Mouse (Mus musculus) stomach, embryonic 14.5 days (tissue): ENCODE results near the gene Mgat2. TPM values are rescaled to one million over a fixed set of nuclear protein-coding genes. Genes with fewer than 3 reads are reported as not detected.
"Not testable (repeated sequence)": the region's sequence is repeated elsewhere in the genome, so short reads cannot be mapped to it uniquely, and the experiment has no call there.

Source experiments
- ATAC-seq: fragments of 200-750 bp; cut with Nextera tagmentation; 2 replicates; pipeline ENCODE4 v1.8.0; 2017; ENCODE audit warnings: low read depth, moderate TSS enrichment; ENCODE audit not compliant: insufficient number of reproducible peaks, insufficient read depth, low FRiP score
- H3K27ac ChIP-seq: fragments of 300-500 bp; sonication (generic); 2 replicates; pipeline ENCODE4 v1.5.1; 2014; ENCODE audit warnings: mild to moderate bottlenecking, low read length, moderate library complexity, mixed read lengths
- H3K27me3 ChIP-seq: fragments of 300-500 bp; sonication (generic); 2 replicates; pipeline ENCODE4 v1.6.1; 2014; ENCODE audit warnings: low read length, control low read depth, mixed read lengths; ENCODE audit not compliant: control insufficient read depth, insufficient read depth
- H3K36me3 ChIP-seq: fragments of 300-500 bp; sonication (generic); 2 replicates; pipeline ENCODE4 v1.6.1; 2014; ENCODE audit warnings: mild to moderate bottlenecking, control low read depth, low read length, moderate library complexity, mixed read lengths; ENCODE audit not compliant: control insufficient read depth, insufficient read depth
- H3K4me1 ChIP-seq: fragments of 300-500 bp; sonication (generic); 2 replicates; pipeline ENCODE4 v1.6.1; 2014; ENCODE audit warnings: low read length, control low read depth, mixed read lengths; ENCODE audit not compliant: control insufficient read depth, insufficient read depth
- H3K4me2 ChIP-seq: fragments of 300-500 bp; sonication (generic); replicated peaks from 2 replicates; pipeline ENCODE4 v1.6.1; 2014; ENCODE audit warnings: low read depth, low read length, control low read depth
- H3K4me3 ChIP-seq: fragments of 300-500 bp; sonication (generic); 2 replicates; pipeline ENCODE4 v1.5.1; 2014; ENCODE audit warnings: low read depth, low read length, control low read depth
- H3K9ac ChIP-seq: fragments of 300-500 bp; sonication (generic); replicated peaks from 2 replicates; pipeline ENCODE4 v1.6.1; 2014; ENCODE audit warnings: low read depth, mild to moderate bottlenecking, control low read depth, low read length, moderate library complexity, mixed read lengths
- H3K9me3 ChIP-seq: fragments of 300-500 bp; sonication (generic); 2 replicates; pipeline ENCODE4 v1.6.1; 2016; ENCODE audit warnings: low read depth, low read length, control low read depth; ENCODE audit not compliant: control insufficient read depth
- WGBS: fragments of 180-500 bp; shearing (Covaris S2); extraction: QIAGEN DNeasy Blood & Tissue Kit; methylation state at CpG from one replicate; pipeline ENCODE4 v1.1.7; 2014; 5-methylcytosine and 5-hydroxymethylcytosine counted together
- polyA plus RNA-seq: library from polyadenylated mRNA; unstranded; fragments of >200 nt; fragmentation: Nextera tagmentation; extraction: Ambion mirVana; gene quantifications from 2 replicates; pipeline ENCODE4 v1.2.1, GENCODE M21; 2014

Gene Mgat2
- polyA plus RNA-seq, 1 experiment from 2014 or later = 42.6 TPM

DNA sequence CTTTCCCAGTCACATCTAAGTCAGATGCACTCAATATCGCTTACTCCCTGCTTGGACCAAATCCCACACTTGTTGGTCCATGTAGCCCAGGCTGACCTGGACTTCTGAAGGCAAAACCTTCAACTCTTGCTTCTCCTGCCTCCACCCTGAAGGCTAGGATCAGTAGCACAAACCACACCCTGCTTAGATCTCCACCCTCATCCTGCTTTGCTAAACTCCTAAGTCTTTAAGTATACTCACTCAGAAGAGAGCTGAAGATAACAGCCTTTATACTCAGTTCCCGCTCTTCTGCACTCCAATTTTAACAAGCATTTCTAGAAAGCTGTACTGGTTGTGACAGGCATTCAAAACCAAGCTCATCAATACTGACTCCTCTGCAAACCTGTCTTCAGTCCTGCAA lies 26.9 kb upstream of the Mgat2 start:
- Histone ChIP-seq H3K36me3 (peaks cover 18% of the 10 kb centered on the region), H3K9ac (no peak overlapping the region), H3K4me1 (0 out of 2 replicates have a peak, but pooled peaks cover 4% of the 10 kb centered on the region), H3K27ac (no peak overlapping the region), H3K27me3 (no peaks in the 10 kb centered on the region), H3K9me3 (no peaks in the 10 kb centered on the region), H3K4me2 (no peak overlapping the region), H3K4me3 (no peak overlapping the region)
- WGBS = 96% methylated on average over 2 of the region's 2 CpGs
- ATAC-seq = no peak

DNA sequence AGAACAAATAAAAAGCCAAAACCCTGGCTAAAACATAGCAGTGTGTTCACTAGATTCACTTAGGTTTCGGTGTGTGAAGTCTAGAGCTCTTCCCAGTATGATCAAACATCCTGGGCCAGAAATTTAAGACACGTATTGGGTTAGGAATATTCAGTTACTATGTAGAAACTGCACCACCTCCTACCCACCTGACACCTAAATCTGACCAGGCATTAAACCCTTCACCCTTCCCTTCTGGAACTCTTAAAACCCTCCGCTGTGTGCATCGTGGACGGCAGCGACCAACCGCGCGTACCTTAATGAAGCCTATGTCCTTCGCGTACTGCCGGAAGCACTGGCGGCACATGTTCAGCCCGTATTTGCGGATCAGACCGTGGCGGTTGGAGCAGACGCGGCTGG lies 25.6 kb upstream of the Mgat2 start:
- Histone ChIP-seq H3K4me3 (peak overlapping the region; percentile 73), H3K9me3 (no peaks in the 10 kb centered on the region), H3K9ac (peak overlapping the region; percentile 92), H3K36me3 (peaks cover 18% of the 10 kb centered on the region), H3K27ac (peak overlapping the region; percentile 93), H3K27me3 (no peaks in the 10 kb centered on the region), H3K4me1 (0 out of 2 replicates have a peak, but pooled peaks cover 4% of the 10 kb centered on the region), H3K4me2 (peak overlapping the region; percentile 70)
- ATAC-seq = no peak
- WGBS = 1% methylated on average over 19 of the region's 19 CpGs

DNA sequence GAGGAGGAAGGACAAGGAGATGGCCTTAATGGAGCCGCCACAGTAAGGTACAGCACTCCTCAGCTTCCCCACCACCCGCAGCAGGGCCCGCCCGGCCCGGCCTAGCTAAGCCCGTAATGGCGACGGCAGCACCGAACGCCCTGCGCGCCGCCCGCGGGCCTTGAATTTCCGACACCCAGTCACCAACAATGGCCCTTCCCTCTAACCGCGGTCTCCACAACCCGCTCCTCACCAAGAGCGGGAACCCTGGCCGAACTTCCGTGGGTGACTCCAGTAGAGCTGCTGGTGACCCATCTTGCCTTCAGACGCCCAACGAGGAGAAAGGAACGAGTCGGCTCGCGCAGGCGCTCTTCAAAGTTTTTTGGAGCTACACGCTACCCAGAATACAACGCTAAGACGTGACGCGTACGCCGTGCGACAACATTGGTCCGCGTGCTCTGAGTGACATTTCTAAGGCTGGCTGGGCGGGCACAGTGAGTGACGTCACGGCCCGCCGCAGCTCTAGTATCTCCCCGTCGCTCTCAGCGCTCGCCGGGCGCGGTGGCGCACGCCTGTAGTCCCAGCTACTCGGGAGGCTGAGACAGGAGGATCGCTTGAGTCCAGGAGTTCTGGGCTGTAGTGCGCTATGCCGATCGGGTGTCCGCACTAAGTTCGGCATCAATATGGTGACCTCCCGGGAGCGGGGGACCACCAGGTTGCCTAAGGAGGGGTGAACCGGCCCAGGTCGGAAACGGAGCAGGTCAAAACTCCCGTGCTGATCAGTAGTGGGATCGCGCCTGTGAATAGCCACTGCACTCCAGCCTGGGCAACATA lies 25.0 kb upstream of the Mgat2 start, which contains the start of gene Rps29:
TSS of gene Rps29 (minus strand) at position 422 of the 813 bp plus-strand sequence.
- WGBS = under 1% methylated on average over 57 of the region's 68 CpGs
- H3K27ac ChIP-seq = peak within 1 kb of the TSS; percentile 93
- not testable (repeated sequence) for H3K4me1 ChIP-seq, H3K9me3 ChIP-seq, H3K27me3 ChIP-seq
- peaks cover 18% of the 10 kb centered on the region for H3K36me3 ChIP-seq
- H3K9ac ChIP-seq = peak within 1 kb of the TSS; percentile 92
- peak within 1 kb of the TSS; percentile 70 for H3K4me2 ChIP-seq
- ATAC-seq = peak; percentile 98
- peak within 1 kb of the TSS; percentile 73 for H3K4me3 ChIP-seq

DNA sequence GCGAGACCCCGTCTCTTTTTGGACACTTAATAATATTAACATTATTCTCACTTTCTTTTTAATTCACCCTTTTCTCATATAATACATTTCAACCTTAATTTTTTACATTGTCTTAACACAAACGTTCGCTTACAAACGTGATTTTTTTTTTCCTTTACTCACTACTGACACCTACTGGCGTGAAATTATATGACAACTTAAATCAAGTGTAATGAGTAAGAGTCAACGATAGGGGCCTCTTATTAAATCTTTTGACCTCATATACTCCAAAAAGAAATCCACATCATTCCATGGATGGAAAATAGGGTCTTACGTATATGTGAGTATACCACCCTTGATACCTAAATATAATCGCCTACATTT lies 24.4 kb upstream of the Mgat2 start:
- Histone ChIP-seq H3K27me3 (no peaks in the 10 kb centered on the region), H3K9me3 (no peaks in the 10 kb centered on the region), H3K4me2 (no peak overlapping the region; the same call in 1 of the 2 replicates), H3K36me3 (peaks cover 18% of the 10 kb centered on the region), H3K4me1 (0 out of 2 replicates have a peak, but pooled peaks cover 4% of the 10 kb centered on the region), H3K9ac (no peak overlapping the region), H3K4me3 (peak overlapping the region; percentile 11; the same call in 1 of the 2 replicates), H3K27ac (no peak overlapping the region)
- 4% methylated on average over 9 of the region's 9 CpGs for WGBS
- ATAC-seq = no peak

DNA sequence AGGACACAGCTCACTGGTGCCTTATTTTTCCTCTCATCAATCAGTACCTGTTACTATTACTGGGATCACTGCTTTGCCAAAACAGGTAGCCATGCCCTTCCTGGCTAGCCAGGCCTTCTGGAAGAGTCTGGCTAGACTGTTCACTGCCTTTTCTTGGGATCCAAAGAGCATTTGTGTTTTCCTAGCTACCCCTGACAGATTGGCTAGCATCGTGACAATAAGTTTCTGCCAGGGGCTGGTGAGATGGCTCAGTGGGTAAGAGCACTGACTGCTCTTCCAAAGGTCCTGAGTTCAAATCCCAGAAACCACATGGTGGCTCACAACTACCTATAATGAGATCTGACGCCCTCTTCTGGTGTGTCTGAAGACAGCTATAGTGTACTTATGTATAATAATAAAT lies 23.3 kb upstream of the Mgat2 start:
- H3K4me2 ChIP-seq, ATAC-seq, H3K27ac ChIP-seq, H3K4me1 ChIP-seq, H3K4me3 ChIP-seq, H3K9me3 ChIP-seq, H3K27me3 ChIP-seq, H3K9ac ChIP-seq: not testable (repeated sequence)
- H3K36me3 ChIP-seq = peaks cover 18% of the 10 kb centered on the region
- WGBS = 88% methylated on average over 2 of the region's 2 CpGs

DNA sequence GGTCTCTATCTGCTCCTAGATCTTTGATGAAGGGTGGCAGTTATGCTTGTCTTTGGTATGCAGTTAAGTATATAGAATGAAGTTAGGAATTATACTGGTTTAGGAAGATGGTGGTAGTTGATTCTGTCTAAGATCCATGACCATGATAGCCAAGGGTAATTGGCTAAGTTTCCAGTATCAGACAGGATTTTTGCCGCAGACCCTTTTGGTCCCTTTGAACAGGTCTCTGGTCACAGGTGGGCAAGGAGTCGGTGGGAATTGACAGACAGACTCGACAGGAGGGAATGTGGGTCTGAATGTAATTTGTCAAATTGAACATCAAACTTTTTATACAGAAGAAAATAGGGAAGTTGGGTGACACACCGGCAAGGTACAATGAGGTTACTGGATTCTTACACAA lies 20.4 kb upstream of the Mgat2 start:
- not testable (repeated sequence) for H3K27ac ChIP-seq, H3K9me3 ChIP-seq, H3K4me3 ChIP-seq, H3K4me2 ChIP-seq, H3K4me1 ChIP-seq, H3K9ac ChIP-seq, ATAC-seq, H3K27me3 ChIP-seq, H3K36me3 ChIP-seq
- 81% methylated on average over 4 of the region's 4 CpGs for WGBS

DNA sequence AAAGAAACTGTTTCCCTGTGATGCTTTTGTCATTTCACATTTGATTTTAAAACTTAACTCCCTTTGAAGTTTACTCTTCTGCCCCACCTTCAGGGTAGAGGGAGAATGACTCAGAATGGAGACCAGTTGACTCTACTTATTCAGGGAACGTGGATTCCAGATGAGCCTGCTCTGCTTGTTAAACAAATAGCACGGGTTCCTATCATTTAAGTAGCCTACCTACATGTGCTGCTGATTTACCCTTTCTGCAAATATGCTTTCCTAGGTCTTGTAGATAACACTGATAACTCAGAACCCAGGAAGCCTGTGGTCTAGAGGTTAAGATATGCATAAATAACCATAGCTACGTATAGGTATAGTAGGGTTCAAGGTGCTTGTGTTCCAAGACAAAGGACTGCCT lies 19.1 kb upstream of the Mgat2 start:
- no peak overlapping the region for H3K27ac ChIP-seq
- no peaks in the 10 kb centered on the region for H3K9me3 ChIP-seq
- no peak overlapping the region for H3K4me2 ChIP-seq
- no peak overlapping the region for H3K4me3 ChIP-seq
- H3K4me1 ChIP-seq = 0 out of 2 replicates have a peak, but pooled peaks cover 7% of the 10 kb centered on the region
- H3K9ac ChIP-seq = no peak overlapping the region
- 47% methylated on average over 3 of the region's 3 CpGs for WGBS
- peak; percentile 25; the same call in 1 of the 2 replicates for ATAC-seq
- no peaks in the 10 kb centered on the region for H3K36me3 ChIP-seq
- H3K27me3 ChIP-seq = no peaks in the 10 kb centered on the region

DNA sequence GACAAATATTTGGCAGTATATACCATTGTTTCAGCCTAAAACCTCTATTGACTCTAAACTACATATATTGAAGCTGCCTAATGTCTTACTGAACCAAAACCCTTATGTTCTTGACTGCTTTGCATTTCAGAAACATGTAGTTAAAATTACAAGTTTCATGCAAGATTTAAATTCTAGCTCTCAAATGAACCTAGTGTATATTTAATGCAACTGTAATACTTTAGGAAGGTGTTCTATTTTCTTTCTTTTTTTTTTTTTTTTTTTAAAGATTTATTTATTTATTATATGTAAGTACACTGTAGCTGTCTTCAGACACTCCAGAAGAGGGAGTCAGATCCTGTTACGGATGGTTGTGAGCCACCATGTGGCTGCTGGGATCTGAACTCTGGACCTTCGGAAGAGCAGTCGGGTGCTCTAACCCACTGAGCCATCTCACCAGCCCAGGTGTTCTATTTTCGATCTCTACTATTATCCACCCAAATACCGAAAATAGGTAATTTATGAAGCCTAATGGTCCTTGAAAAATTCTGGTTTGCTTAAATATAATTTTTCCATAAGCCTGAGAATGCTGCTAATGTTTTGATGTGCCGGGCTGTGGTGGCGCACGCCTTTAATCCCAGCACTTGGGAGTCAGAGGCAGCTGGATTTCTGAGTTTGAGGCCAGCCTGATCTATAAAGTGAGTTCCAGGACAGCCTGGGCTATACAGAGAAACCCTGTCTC lies 16.9 kb upstream of the Mgat2 start:
- WGBS = 68% methylated on average over 8 of the region's 8 CpGs
- H3K4me2 ChIP-seq, H3K36me3 ChIP-seq, H3K9me3 ChIP-seq, H3K27ac ChIP-seq, H3K27me3 ChIP-seq, ATAC-seq, H3K4me3 ChIP-seq, H3K4me1 ChIP-seq, H3K9ac ChIP-seq: not testable (repeated sequence)
